Mouse (Mus musculus) hindbrain, embryonic 16.5 days (tissue): Measurements from ENCODE around the gene Cds2. TPM values are rescaled to one million over a fixed set of nuclear protein-coding genes. Genes with fewer than 3 reads are reported as not detected.
A peak's percentile ranks its signal among the peaks of the same experiment; 100 is the strongest.

Experiments
- ATAC-seq: fragments of 200-750 bp; cut with Nextera tagmentation; 2 replicates; pipeline ENCODE4 v1.8.0; 2017; ENCODE audit warnings: moderate TSS enrichment, moderate library complexity
- H3K27ac ChIP-seq: fragments of 300-500 bp; sonication (generic); 2 replicates; pipeline ENCODE4 v1.5.1; 2014; ENCODE audit warnings: low read depth, mild to moderate bottlenecking, control low read depth, low read length, moderate library complexity
- H3K27me3 ChIP-seq: fragments of 300-500 bp; sonication (generic); replicated peaks from 2 replicates; pipeline ENCODE4 v1.6.1; 2014; ENCODE audit warnings: low read length; ENCODE audit not compliant: control insufficient read depth, insufficient read depth
- H3K36me3 ChIP-seq: fragments of 300-500 bp; sonication (generic); 2 replicates; pipeline ENCODE4 v1.6.1; 2014; ENCODE audit warnings: mild to moderate bottlenecking, low read length, moderate library complexity, mixed read lengths; ENCODE audit not compliant: control insufficient read depth, insufficient read depth
- H3K4me1 ChIP-seq: fragments of 300-500 bp; sonication (generic); 2 replicates; pipeline ENCODE4 v1.6.1; 2014; ENCODE audit warnings: low read depth, low read length; ENCODE audit not compliant: control insufficient read depth, insufficient read depth
- H3K4me2 ChIP-seq: fragments of 300-500 bp; sonication (generic); 2 replicates; pipeline ENCODE4 v1.6.1; 2014; ENCODE audit warnings: mild to moderate bottlenecking, low read length, control low read depth, moderate library complexity
- H3K4me3 ChIP-seq: fragments of 300-500 bp; sonication (generic); 2 replicates; pipeline ENCODE4 v1.5.1; 2014; ENCODE audit warnings: mild to moderate bottlenecking, low read length, control low read depth, moderate library complexity
- H3K9ac ChIP-seq: fragments of 300-500 bp; sonication (generic); 2 replicates; pipeline ENCODE4 v1.6.1; 2014; ENCODE audit warnings: low read depth, mild to moderate bottlenecking, control low read depth, low read length, moderate library complexity
- H3K9me3 ChIP-seq: fragments of 300-500 bp; sonication (generic); 2 replicates; pipeline ENCODE4 v1.6.1; 2014; ENCODE audit warnings: mild to moderate bottlenecking, low read length, moderate library complexity; ENCODE audit not compliant: control insufficient read depth
- WGBS: fragments of 180-500 bp; shearing (Covaris S2); extraction: QIAGEN DNeasy Blood & Tissue Kit; methylation state at CpG from one replicate; pipeline ENCODE4 v1.1.7; 2014; 5-methylcytosine and 5-hydroxymethylcytosine counted together
- polyA plus RNA-seq: library from polyadenylated mRNA; unstranded; fragments of >200 nt; fragmentation: Nextera tagmentation; extraction: Ambion mirVana; gene quantifications from 2 replicates; pipeline ENCODE4 v1.2.1, GENCODE M21; 2015

Cds2 gene
- polyA plus RNA-seq, 1 experiment from 2014 or later = 46.3 TPM

- Histone ChIP-seq H3K4me1 (peaks cover 12% of the 10 kb centered on the region), H3K9me3 (no peaks in the 10 kb centered on the region), H3K4me3 (no peak overlapping the region), H3K4me2 (no peak overlapping the region), H3K36me3 (no peaks in the 10 kb centered on the region), H3K9ac (no peak overlapping the region), H3K27me3 (no peaks in the 10 kb centered on the region), H3K27ac (no peak overlapping the region)
- ATAC-seq = no peak
- WGBS = 98% methylated on average over 3 of the region's 3 CpGs
Measured at GRCm38 (mm10) chr2:132243370-132243769, 19.6 kb upstream of the Cds2 start.

GRCm38 (mm10) chr2:132247539-132248313, 15.2 kb upstream of the Cds2 start, which contains the start of gene Tmem230:
TSS of gene Tmem230 (minus strand) at chr2:132247807.
- H3K9ac ChIP-seq = peak within 1 kb of the TSS; percentile 76
- peak within 1 kb of the TSS; percentile 67 for H3K4me3 ChIP-seq
- no peaks in the 10 kb centered on the region for H3K27me3 ChIP-seq
- peak within 1 kb of the TSS; percentile 78 for H3K27ac ChIP-seq
- H3K4me2 ChIP-seq = peak within 1 kb of the TSS; percentile 93
- no peaks in the 10 kb centered on the region; the same call in 1 of the 2 replicates for H3K36me3 ChIP-seq
- H3K9me3 ChIP-seq = no peaks in the 10 kb centered on the region
- H3K4me1 ChIP-seq = peaks cover 23% of the 10 kb centered on the region
- WGBS = 3% methylated on average over 50 of the region's 50 CpGs
- ATAC-seq = peak; percentile 94

GRCm38 (mm10) chr2:132251911-132252310, 11.0 kb upstream of the Cds2 start:
- Histone ChIP-seq H3K36me3 (no peaks in the 10 kb centered on the region; the same call in 1 of the 2 replicates), H3K27me3 (no peaks in the 10 kb centered on the region), H3K4me3 (peak overlapping the region; percentile 62), H3K4me2 (peak overlapping the region; percentile 65), H3K9ac (peak overlapping the region; percentile 64), H3K4me1 (peaks cover 19% of the 10 kb centered on the region), H3K27ac (no peak overlapping the region), H3K9me3 (no peaks in the 10 kb centered on the region)
- WGBS = 8% methylated on average over 8 of the region's 8 CpGs
- ATAC-seq = no peak

GRCm38 (mm10) chr2:132252542-132253528, 10.1 kb upstream of the Cds2 start, which contains the start of gene Pcna:
TSS of gene Pcna (minus strand) at chr2:132253314.
- H3K27ac ChIP-seq = peak within 1 kb of the TSS; percentile 65
- no peaks in the 10 kb centered on the region; the same call in 1 of the 2 replicates for H3K36me3 ChIP-seq
- H3K27me3 ChIP-seq = no peaks in the 10 kb centered on the region
- H3K9ac ChIP-seq = peak within 1 kb of the TSS; percentile 64
- H3K4me3 ChIP-seq = peak within 1 kb of the TSS; percentile 62
- peak within 1 kb of the TSS; percentile 65 for H3K4me2 ChIP-seq
- under 1% methylated on average over 73 of the region's 79 CpGs for WGBS
- peaks cover 18% of the 10 kb centered on the region for H3K4me1 ChIP-seq
- H3K9me3 ChIP-seq = no peaks in the 10 kb centered on the region
- ATAC-seq = peak; percentile 99

GRCm38 (mm10) chr2:132253603-132254002, 9.3 kb upstream of the Cds2 start:
- Histone ChIP-seq H3K36me3 (no peaks in the 10 kb centered on the region; the same call in 1 of the 2 replicates), H3K27me3 (no peaks in the 10 kb centered on the region), H3K4me1 (peaks cover 11% of the 10 kb centered on the region), H3K9ac (peak overlapping the region; percentile 64), H3K4me2 (peak overlapping the region; percentile 65), H3K4me3 (peak overlapping the region; percentile 62), H3K9me3 (no peaks in the 10 kb centered on the region), H3K27ac (peak overlapping the region; percentile 65)
- 1% methylated on average over 7 of the region's 7 CpGs for WGBS
- ATAC-seq = no peak

- Histone ChIP-seq H3K36me3 (no peaks in the 10 kb centered on the region), H3K9me3 (no peaks in the 10 kb centered on the region), H3K27ac (no peak overlapping the region), H3K27me3 (no peaks in the 10 kb centered on the region), H3K4me1 (peaks cover 2% of the 10 kb centered on the region), H3K4me3 (no peak overlapping the region), H3K9ac (no peak overlapping the region), H3K4me2 (no peak overlapping the region)
- ATAC-seq = no peak
- WGBS = 93% methylated on average over 6 of the region's 6 CpGs
Measured at GRCm38 (mm10) chr2:132257350-132258068, 5.4 kb upstream of the Cds2 start.

GRCm38 (mm10) chr2:132260601-132261000, 2.3 kb upstream of the Cds2 start:
- Histone ChIP-seq H3K4me3 (no peak overlapping the region), H3K27ac (no peak overlapping the region), H3K36me3 (no peaks in the 10 kb centered on the region), H3K4me1 (peaks cover 12% of the 10 kb centered on the region), H3K9me3 (no peaks in the 10 kb centered on the region), H3K9ac (no peak overlapping the region), H3K4me2 (no peak overlapping the region), H3K27me3 (no peaks in the 10 kb centered on the region)
- 95% methylated on average over 3 of the region's 3 CpGs for WGBS
- no peak for ATAC-seq

GRCm38 (mm10) chr2:132262175-132262574, 773 bp upstream of the Cds2 start:
- no peaks in the 10 kb centered on the region for H3K36me3 ChIP-seq
- H3K9me3 ChIP-seq = no peaks in the 10 kb centered on the region
- WGBS = 77% methylated on average over 6 of the region's 6 CpGs
- no peaks in the 10 kb centered on the region for H3K27me3 ChIP-seq
- H3K4me1 ChIP-seq = peaks cover 12% of the 10 kb centered on the region
- no peak for ATAC-seq
- no peak overlapping the region for H3K9ac ChIP-seq
- no peak overlapping the region for H3K4me3 ChIP-seq
- H3K4me2 ChIP-seq = no peak overlapping the region
- H3K27ac ChIP-seq = no peak overlapping the region
